Mouse (Mus musculus): ENCODE results near the gene Plekha4.
"Not testable (repeated sequence)": the region's sequence is repeated elsewhere in the genome, so short reads cannot be mapped to it uniquely, and the experiment has no call there.

Plekha4 gene

DNA sequence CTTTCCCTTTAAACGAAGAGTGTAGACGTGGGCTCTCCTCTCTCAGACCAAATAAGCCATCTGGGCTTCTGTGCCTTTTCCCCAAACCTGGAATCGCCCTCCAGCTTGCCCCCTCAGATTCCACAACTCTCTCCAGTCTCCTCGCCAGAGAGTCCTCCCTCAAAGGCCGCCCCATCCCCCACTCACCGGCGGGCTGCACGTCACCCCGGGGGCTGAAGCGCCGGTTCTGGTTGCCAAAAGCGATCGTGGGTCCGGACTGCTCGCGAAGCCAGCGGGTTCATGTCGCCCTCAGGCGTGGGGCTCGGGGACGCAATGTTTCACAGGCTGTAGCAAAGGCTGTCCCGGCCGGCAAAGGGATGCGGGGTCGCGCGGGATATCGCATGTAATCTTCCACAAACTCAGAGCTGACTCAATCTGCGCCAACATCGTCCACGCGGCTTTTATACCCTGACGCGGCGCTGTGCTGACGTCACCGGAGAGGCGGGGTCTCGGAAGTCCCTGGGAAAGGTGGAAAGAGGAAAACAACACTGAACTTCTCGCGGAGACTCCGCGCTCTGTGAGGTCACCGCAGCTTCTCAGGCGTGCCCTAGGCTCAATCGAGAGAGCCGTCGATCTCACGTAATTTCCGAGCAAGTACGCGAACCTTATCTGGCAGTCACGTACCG lies at the start of gene Plekha4, which contains the start of gene Ppp1r15a:
Gene Plekha4, plus strand, starts transcription at position 522 of the 665 bp plus-strand sequence.
Gene Ppp1r15a, minus strand, starts transcription at position 460 of the 665 bp plus-strand sequence.
- DNase-seq: peak; percentile 94

DNA sequence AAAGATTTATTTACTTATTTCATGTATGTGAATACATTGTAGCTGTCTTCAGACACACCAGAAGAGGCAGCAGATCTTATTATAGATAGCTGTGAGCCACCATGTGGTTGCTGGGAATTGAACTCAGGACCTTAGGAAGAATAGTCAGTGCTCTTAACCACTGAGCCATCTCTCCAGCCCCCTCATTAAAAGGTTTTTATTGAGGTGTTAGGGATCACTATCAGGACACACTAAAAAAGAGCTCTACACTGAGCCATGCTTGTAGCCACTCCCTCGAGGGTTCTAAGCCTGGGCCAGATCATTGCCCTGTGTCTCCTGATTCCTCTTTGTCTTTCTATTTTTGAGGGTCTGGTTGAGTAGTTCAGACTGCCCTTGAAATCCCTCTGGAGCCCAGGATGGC lies 49.7 kb upstream of the Plekha4 start:
- DNase-seq: no peak

DNA sequence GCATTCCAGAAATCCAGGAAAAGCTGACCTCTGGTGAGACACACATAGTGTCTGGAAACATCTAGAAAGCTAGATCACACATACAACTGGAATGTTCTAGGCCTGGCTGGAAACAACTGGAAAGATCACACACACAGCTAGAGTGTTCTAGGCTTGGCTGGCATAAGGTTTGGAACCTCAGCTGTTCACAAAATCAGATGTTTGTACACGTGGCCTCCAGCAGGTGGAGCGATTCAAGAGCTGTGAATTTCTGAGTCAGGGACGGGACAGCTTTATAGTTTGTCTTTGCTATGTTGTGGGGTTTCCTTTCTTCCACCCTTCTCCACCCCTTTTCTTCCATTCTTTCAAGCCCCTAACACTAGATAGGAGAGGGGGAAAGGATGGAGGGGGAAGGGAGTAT lies 49.1 kb upstream of the Plekha4 start:
- peak; percentile 78 for DNase-seq

GRCm38 (mm10) chr7:45478774-45479173 lies 47.4 kb upstream of the Plekha4 start:
- no peak for DNase-seq

GRCm38 (mm10) chr7:45480310-45480709 lies 45.8 kb upstream of the Plekha4 start:
- DNase-seq: not testable (repeated sequence)

DNA sequence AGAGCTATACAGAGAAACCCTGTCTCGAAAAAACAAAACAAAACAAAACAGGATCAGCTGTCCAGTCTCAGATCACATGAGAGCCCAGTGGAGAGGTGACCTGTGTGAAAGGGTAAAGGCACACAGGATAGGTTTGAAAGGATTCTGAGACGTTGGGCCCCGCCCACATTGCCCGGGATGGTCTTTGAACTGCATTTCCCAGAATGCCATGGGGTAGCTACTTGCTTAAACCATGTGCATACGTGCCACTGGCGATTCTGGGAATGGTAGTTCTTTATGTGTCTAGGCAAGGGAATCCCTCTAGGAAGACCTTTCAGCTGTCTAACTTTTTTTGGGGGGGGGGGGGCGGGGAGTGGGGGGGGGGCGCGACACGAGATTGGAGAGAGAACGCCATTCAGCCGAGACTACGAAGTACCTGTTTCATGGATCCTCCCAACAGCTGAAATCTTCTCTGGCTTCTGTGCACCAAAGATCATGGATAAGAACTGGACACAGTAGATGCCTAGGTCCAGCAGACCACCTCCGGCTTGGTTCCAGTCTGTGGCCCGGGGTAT lies 44.7 kb upstream of the Plekha4 start, which contains the start of gene Tulp2:
Gene Tulp2, plus strand, starts transcription at position 504 of the 554 bp plus-strand sequence.
- peak; percentile 80 for DNase-seq

DNA sequence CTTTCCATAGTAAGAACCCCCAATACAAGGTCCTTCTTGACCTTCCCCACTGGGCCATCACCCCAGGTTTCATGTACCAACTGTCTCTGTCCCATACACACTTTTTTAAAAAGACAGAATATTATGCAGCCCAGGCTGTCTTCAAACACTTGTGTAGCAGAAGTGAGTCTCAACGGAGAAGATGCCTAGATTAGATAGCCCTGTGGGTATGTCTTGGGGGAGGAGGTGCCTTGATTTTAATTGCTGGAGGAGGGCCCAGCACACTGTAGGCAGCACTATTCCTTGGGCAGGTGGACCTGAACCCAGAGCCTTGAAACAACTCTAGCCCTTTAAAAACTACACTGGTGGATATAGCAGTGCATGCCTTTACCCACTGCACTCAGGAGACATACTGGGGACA lies 44.0 kb upstream of the Plekha4 start:
- DNase-seq: no peak

GRCm38 (mm10) chr7:45484985-45485384 lies 41.1 kb upstream of the Plekha4 start:
- DNase-seq: not testable (repeated sequence)

GRCm38 (mm10) chr7:45486158-45486557 lies 40.0 kb upstream of the Plekha4 start:
- DNase-seq: no peak

DNA sequence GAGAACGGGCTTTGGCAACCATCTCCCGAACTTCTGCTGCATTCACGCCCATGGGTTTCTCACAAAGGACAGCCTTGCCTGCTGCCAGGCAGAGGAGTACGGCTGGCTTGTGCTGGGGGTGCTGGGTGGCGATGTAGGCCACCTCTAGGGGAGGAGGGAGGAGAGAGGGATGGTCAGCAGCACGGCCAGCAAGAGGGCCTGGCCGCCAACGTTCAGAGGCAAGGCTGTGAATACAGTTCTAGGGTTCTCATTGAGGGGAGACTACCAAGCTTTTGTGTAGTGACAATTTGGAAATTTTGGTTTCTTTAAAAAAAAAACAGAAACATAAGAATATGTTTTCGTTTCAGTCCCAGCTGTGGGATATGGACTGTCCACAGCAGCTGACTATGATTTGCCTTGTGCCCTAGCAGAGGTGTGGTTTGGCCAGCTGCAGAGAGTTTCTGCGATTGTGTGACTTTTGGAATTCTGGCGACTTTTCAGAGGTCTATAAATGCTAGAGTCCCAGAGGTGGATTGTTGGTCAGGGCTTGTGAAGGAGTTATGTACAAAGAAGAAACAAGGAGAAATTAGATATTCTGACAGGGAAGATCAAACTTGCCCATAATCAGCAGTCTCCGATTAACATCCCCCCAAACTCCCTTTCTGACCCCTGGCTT lies 39.2 kb upstream of the Plekha4 start, which contains the start of gene Gm45808:
Gene Gm45808, minus strand, starts transcription at position 51 of the 655 bp plus-strand sequence.
- DNase-seq: no peak

- peak; percentile 50 for DNase-seq
Measured at GRCm38 (mm10) chr7:45487861-45488292, 38.3 kb upstream of the Plekha4 start.

DNA sequence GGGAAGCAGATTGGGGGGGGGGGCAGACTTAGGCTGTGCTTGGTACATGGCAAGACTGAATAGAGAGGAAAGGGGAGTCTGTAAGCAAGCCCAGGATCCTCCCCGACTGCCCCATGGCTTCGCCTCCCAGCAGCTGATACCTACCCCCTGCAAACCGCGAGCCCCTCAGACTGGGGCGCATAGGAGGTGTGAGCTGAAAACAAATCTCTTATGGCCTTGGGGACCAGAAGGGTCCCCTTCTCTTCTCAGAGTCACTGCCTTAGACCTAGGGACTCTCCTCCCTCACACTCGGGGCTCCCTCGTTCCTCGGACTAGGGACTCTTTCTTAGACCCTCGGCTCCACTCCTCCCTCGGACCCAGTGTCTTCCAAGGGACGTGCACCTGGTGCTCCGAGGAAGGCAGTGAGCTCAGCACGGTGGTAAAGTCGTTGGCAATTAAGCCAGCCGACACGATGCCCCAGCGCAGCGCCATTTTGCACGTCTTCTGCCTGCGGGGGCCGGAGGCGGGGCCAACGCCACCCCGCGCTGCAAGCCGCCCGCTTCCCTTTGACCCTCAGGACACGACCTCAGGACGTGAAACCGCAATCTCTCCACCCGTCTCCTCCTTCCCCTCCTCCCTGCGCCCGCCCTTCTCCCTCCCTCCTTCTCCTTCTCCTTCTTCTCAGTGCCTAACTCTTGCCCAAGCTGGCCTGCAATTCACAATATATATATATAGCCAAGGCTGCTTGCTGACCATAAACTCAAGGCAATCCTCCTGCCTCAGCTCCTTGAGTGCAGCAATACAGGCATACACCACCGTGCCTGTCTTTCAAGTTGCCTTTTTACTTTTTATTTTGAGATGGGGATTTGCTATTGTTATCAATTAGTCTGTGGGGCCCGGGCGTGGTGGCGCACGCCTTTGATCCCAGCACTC lies 37.6 kb upstream of the Plekha4 start, which contains the start of gene Dhdh:
Gene Dhdh, minus strand, starts transcription at position 513 of the 912 bp plus-strand sequence.
- peak; percentile 80 for DNase-seq

- DNase-seq: no peak
Measured at GRCm38 (mm10) chr7:45489578-45489977, 36.6 kb upstream of the Plekha4 start.

GRCm38 (mm10) chr7:45490822-45491221 lies 35.3 kb upstream of the Plekha4 start:
- DNase-seq: peak; percentile 48

- DNase-seq: no peak
Measured at GRCm38 (mm10) chr7:45491264-45491663, 34.9 kb upstream of the Plekha4 start.

- DNase-seq: no peak
Measured at GRCm38 (mm10) chr7:45492225-45492844, 33.8 kb upstream of the Plekha4 start.

GRCm38 (mm10) chr7:45492951-45493350 lies 33.2 kb upstream of the Plekha4 start:
- DNase-seq: no peak

- DNase-seq: no peak
Measured at GRCm38 (mm10) chr7:45494548-45494947, 31.6 kb upstream of the Plekha4 start.

- DNase-seq: no peak
Measured at GRCm38 (mm10) chr7:45498427-45498826, 27.7 kb upstream of the Plekha4 start.

DNA sequence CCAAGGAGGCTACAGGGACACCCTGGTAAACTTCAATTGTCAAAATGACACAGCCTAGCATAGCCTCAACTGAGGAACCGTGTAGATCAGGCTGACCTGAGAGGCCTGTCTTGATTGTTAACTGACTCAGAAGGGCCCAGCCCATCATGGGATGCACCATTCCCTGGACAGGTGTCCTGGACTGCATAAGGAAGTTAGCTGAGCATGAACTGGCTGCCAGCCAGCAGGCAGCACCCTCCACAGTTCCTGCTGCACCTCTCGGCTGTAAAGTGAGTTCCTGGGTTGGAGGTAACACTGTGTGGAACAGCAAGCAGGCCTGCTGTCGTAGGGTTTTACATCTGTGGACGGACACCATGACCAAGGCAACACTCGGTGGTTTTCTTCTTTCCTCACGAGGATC lies 18.5 kb upstream of the Plekha4 start:
- DNase-seq: no peak

- DNase-seq: no peak
Measured at GRCm38 (mm10) chr7:45508561-45508960, 17.6 kb upstream of the Plekha4 start.
